Mouse (Mus musculus): ENCODE measurements around the gene Iqca.
A peak's percentile ranks its signal among the peaks of the same experiment; 100 is the strongest.

Iqca gene

DNA sequence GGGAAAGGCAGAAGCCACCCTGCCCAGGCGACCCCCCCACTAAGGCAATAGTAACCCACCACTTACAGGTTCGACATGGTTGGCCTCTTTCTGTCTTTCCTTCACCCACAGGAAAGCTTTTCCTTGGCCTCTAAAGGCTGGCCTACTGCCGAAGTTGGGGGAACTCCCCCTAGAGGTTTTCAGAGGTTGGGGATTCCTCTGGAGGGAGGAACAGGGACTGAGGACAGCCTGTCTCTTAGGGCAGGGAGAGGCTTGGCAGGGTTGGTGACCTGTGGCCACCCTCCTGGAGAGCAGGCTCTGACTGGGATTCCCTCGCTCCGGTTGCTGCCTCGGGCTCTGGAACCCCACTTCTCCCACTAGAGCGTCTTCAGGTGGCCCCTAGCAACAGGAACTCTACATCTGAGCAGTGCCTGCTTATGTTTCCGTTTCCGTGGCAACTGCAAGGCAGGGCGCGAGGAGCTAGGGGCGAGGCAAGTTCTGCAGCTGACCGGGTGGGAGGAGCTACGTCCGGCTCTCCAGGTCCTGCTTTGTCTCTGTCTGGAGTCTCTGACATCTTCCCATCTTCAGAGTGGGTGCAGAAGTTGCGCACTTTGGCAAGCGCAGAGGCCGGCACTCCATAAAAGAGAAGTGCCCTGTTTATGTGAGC lies at the start of gene Iqca:
Iqca (minus strand) TSS at position 303 of the 646 bp plus-strand sequence.
- peak; percentile 49 to 75 for DNase-seq (ENCODE audit: inconsistent age in 2 of 2, low spot score in 1 of 2)

DNA sequence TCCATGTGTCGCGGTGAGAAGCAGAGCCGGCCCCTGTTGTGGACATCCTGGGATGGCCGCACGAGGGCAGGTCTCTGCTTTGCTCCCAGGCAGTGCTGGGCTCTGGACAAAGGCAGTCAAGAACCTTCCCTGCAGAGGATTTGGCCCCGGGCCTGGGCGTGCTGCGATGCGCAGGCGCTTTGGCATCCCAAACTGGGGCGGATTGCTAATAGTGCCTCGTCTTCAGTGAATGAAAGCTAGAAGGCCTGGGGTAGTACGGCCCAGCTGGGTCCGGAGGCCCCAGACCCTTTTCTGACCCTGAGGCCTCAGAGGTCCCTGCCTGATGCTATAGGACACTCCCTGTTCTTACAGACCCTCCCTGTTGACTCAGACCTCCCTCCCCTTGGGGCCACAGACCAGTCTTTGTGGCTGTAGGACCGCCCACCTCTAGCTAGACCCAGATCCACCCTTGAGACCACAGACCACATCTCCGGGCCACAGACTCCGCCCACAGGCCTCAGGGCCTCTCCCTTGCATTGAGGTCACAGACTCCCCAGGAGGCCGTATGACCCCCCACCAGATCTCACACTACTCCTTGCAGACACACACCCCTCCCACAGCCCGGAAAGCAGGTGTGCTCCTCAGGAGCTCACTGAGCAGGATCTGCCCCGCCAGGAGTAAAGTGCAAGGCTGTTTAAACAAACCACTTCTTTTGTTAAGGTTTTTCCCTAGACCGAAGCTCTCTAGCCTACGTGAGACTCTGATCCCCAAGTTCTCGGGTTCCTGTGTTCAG lies 49.2 kb upstream of the Iqca start:
- DNase-seq (ENCODE audit: inconsistent age in 2 of 2, low spot score in 1 of 2): peak; percentile 76 to 91

DNA sequence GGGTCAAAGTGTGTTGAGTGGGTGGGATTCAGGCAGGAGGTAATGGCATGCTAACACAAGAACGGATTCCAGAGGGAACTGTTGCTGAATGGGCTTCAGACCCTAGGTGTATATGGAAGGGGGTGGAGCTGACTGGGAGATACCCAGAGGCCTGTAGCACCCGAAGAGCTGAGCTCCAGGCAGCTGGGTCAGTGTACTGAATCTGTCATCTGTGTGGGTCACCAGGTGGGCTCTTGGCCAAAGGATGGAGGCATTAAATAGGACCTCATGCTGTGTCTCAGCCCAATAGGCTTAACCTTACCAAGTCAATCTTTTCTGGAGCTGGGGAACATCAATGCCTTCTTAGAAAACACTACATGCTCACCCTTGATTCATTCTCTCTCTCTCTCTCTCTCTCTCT lies 48.5 kb upstream of the Iqca start:
- no peak for DNase-seq (ENCODE audit: inconsistent age in 2 of 2, low spot score in 1 of 2)

DNA sequence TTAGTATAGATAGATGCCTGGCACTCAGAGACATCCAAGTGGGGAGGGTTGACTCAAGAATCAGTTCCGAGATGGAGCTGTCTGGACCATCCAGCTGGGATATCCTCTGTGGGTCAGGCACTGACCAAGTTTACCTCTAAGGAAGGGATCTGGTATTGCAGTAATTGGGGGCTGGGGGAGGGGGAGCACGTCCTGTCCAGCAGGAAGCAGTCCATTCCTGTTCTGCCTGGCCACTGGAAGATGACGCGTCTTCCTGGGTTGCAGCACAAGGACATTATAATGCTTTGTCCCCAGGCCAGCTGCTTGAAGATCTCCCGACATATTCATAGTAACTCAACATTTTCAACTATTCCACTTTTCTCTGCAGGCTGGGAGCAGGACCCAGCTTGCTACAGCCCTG lies 48.0 kb upstream of the Iqca start:
- no peak for DNase-seq (ENCODE audit: inconsistent age in 2 of 2, low spot score in 1 of 2)

DNA sequence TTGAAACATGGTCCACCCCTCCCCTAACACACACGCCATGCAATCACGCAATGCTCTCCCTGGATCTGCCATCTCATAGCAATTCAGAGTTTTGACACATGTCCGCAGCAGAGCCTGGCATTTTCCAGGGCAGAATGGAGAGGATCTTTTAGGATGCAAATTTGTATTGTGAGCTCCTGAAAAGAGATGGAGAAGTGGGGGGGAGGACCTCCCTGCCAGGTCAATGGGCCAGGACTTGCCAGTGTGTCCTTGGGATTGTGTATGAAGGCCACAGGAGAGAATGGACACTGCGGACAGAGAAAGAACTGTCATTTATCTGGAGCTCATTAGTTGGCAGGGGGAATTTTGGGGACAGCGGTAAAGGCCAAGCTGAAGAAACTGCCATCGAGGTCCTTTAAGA lies 35.8 kb upstream of the Iqca start:
- no peak for DNase-seq (ENCODE audit: inconsistent age in 2 of 2, low spot score in 1 of 2)

DNA sequence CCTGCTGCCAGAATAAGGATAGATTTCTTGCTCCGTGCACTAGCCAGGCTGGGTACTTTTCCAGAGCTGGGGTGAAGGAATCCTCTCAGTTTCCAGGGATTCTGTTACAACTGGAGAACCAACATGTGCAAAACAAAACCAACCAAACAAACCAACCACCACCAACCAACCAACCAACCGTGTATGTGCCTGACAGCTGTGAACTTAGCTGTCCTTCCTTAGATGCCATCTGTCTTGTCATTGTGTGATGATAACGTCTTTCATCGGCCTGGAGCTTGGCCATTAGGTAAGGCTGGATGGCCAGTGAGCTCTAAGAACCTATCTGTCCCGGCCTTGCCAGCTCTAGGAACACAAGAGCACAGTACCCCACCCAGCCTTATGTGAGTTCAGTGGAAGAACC lies 33.7 kb upstream of the Iqca start:
- DNase-seq (ENCODE audit: inconsistent age in 2 of 2, low spot score in 1 of 2): no peak

DNA sequence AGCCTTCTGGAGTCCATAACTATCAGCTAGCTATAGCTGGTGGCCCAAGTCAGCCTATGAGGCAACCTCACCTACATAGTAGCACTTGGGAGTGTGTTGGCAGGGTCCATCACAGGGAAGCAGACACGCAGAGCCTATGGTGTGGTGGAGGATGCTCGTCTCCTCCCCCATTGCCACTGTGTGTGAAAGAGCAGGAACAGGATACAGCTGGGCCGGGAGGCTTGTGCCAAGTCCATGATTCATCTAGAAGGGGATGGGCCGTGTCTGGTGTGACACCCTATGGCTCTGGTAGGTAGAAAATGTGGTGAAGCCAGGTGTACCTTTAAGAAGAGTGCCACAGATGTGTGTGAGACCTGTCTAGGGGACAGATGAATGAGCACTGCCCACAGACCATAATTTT lies 33.0 kb upstream of the Iqca start:
- no peak for DNase-seq (ENCODE audit: inconsistent age in 2 of 2, low spot score in 1 of 2)

DNA sequence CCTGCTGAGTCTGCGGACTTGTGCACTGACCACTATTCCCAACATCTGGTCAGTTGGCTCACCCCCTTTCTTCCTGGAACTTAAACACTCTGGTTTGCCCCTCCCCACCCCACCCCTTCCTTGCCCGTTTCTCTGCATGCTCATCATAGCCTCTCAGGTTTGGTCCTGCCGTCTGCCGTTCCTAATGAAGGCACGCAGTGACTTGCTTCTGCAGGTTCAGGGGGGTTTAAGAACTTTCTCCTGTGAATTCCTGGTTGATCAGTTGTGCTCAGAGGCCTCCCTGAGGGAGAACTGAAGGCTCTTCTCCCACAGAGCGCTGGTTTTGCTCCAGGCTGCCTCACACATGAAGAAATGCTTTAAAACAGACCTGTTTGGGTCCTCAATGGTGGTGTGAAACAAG lies 30.4 kb upstream of the Iqca start:
- DNase-seq (ENCODE audit: inconsistent age in 2 of 2, low spot score in 1 of 2): no peak

DNA sequence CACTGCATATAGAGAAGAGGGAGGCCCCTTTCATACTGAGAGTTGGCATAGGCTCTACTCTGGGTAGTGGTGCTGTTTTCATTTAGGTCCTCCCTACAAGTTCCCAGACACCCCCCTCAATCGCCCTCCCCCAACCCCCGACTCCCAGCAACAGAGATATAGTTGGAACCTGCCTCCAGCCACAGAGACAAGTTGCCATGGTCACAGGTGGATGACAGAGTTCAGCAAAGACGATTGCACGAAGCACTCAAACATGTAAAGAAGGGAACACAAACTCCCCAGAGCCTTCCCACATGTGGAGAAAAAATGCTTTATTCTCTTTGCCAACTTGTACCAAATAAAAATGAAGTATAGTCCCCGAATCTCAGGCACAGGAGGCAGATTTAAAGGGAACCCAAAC lies 29.3 kb upstream of the Iqca start:
- no peak for DNase-seq (ENCODE audit: inconsistent age in 2 of 2, low spot score in 1 of 2)

DNA sequence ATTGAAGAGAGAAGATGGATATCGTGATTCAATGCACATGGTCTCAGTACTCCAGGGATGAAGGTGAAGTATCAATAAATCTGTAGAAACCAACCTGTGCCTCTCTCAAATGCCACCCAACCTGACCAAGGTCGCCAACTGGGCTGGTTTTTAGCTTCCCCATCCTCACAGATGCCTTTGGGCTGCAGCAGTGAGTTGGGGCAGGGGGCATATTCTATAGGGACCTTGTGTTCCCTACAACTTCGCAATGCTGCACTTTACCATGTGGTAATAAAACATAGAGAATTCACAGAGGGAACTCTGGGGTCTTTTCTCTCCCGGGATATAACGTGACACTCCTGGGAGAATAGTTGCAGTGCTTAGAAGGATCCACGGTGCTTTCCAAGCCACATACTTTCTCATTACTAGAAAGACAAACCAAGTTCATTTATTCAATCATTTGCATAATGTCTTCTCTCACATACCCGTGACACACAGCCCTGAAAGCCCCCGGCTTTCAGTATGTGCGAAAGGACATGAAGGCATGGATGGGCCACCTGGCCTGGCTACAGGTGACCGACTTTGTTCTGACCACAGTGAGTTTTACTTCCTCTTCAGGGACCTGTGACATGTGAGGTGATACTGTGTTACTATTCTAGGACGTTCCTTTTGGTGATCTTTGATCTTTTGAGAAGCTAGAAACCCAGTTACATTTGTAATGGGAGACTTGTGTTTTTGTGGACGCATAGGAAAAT lies 27.9 kb upstream of the Iqca start:
- no peak for DNase-seq (ENCODE audit: inconsistent age in 2 of 2, low spot score in 1 of 2)

DNA sequence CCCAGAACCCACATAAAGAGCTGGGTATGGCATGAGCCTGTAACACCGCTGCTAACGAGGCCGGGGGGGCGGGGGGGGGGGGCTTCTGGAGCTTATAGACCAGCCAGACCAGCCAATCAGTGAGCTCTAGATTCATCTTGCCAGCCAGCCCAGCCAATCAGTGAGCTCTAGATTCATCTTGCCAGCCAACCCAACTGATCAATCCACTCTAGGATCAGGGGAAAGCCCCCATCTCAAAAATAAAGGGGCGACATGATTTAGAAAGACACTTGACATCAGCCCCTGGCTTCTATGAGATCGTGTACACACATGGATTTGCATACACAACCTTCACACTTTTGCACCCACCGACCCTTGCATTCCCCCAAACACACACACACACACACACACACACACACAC lies 27.3 kb upstream of the Iqca start:
- no peak for DNase-seq (ENCODE audit: inconsistent age in 2 of 2, low spot score in 1 of 2)

DNA sequence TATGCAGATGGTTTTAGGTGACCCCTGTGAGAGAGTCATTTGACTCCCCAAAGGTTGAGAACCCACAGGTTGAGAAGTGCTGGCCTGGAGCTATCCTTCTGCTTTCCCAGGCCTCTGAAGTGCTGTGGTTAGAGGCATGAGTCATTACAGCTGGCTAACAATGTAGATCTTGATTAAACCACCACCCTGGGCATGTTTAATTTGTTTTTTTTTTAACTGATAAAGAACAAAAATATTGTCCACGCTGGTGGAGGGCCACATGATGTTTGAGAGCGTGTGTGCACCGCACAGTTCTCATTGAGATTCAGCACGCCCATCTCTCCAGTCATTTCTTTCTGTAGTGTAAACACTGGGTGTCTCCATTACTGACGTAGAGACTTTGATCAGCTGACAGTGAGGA lies 24.8 kb upstream of the Iqca start:
- DNase-seq (ENCODE audit: inconsistent age in 2 of 2, low spot score in 1 of 2): no peak

DNA sequence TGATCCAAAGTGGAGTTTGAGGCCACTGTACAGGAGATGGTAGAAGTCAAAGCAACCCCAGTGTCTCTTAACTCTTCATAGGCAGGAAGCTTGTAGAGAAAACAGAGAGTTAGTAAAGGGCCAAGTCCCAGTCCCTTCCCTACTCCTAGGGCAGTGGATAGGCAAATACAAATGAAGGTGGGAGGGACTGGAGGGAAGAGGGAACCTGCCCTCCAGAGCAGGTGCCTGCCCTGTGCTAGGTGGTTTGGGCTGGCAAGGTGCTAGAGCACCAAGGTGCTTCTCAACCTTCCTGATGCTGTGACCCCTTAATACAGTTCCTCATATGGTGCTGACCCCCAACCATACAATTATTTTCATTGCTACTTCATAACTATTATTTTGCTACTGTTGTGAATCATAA lies 24.4 kb upstream of the Iqca start:
- DNase-seq (ENCODE audit: inconsistent age in 2 of 2, low spot score in 1 of 2): no peak

DNA sequence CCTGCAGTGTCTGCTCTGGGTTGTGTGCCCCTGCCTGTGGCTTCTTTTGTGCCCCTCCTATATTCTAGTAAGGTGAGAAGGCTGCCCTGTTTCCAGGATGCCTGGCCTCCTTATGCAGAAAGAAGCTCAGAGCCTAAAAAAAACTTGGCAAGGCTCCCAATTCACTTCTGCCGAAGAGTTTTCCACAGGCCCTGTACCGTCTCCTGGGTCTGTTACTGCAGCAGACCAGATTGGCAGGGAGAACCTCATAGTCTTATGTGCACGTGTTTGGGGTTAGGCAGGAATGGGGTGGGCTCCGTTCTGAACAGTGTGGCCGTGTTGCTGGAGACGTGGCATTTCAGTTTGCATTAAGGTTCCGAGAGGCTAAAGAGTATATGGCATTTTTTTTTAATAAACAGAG lies 23.0 kb upstream of the Iqca start:
- DNase-seq (ENCODE audit: inconsistent age in 2 of 2, low spot score in 1 of 2): no peak

DNA sequence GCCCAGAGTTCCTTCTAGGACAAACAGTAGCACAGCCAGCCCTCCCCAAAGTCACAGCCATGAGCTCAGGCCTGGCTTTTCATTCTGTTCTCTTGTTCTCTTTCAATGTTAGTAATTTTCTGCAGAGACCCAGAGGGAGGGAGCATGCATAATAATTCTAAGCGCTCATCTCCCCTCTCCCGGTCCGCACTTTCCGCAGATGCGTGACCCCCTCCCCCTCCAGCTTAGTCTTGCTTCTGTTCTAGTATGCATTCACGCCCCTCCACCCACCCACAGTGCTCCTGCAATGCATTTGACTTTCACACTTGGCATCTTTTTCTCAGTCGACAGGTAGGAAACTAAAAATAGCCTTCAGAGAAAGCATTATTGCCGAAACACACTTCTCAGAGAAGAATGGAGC lies 21.1 kb upstream of the Iqca start:
- no peak for DNase-seq (ENCODE audit: inconsistent age in 2 of 2, low spot score in 1 of 2)

DNA sequence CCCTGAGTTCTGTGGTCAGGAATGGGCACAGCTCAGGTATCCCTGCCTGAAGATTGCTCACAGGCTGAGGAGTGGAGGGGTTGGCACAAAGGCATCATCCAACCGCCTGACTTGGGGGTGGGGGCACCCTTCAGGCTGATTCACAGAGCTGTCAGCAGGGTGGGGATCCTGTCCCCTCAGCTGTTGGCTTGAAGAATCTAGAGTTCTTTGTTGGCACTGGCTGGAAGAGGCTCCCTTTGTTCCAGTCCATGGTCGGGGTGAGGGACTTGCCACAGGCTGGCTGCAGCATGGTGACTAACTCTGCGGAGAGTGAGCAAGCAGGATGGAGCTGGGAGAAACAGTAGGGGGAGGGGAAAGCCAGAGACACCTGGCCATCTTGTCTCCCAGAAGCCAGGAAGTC lies 11.1 kb upstream of the Iqca start:
- no peak for DNase-seq (ENCODE audit: inconsistent age in 2 of 2, low spot score in 1 of 2)

DNA sequence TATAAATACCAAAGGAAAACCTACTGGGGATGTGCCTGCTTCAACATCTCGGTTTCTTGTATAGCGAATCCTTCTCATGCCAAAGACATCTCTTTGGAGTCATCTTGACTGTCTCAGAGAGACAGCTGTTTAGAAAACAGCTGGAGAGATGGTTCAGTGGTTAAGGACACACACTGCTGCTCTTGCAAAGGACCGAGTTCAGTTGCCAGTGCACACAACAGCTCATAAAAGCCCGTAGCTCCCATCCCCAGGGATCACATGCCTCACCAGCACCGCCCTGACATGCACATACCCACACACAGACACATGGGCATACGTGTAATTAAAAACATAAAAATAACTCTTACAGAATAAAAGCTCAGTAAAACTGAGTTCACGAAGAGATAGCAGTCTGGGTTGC lies 10.0 kb upstream of the Iqca start:
- no peak for DNase-seq (ENCODE audit: inconsistent age in 2 of 2, low spot score in 1 of 2)

DNA sequence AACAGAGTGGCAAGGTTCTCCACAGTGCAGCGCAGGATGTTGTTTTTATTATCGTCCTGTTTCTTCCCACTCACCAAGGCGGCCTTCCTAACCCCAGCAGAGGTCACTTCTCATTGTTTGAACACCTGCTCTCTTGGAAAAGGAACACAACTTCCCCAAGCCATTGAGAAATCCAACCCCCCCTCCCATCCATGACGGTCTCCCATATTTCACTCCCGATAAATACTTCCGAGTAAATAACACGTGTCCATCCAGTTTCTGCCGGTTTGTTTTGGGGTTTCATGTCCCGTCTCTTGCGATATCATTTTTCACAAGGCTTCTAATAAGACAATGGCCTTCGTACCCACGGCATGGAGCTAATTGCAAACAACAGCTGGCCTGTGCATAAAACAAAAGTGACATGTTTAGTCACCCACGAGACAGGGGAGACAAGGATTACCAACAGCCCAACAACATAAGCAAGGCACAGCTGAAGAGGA lies 9.2 kb upstream of the Iqca start:
- DNase-seq (ENCODE audit: inconsistent age in 2 of 2, low spot score in 1 of 2): no peak

DNA sequence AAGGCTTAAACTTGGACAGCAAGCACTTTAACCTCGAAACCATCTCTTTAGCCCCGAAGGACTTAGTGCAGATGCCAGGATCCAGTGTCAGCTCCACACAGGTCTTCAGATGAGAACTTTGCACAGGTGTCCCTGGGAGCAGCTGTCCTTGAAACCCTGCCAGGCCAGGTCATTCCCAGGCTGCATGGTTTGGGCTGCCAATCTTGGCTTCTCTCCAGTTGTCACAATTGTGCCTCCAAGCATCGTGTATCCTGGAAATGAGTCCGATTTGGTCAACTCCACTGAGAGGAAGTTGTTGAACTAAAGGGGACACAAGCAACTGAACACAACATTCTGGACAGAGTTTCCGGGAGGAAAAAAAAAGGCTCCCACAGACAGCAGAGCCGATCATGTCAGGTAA lies 8.4 kb upstream of the Iqca start:
- peak in 1 of 2 experiments; percentile 21 for DNase-seq (ENCODE audit: inconsistent age in 2 of 2, low spot score in 1 of 2)

DNA sequence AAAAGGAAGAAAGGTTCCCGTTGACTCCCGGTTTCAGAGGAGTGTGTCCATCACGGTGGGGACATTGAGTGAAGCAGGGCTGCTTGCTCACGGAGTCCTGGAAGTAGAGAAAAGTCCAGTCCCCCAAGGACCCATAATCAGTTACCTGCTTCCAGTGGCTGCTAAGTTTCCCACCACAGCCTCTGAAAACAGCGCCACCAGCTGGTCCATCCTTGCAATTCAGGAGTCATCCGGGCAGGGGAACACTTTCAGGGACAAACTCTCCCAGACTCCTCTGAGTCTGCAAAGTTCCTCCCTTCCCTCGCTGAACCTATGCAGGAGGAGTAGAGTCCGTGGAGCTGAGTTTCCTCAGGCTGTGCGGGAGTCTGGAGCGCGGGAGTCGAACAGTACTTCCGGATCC lies 6.7 kb upstream of the Iqca start:
- DNase-seq (ENCODE audit: inconsistent age in 2 of 2, low spot score in 1 of 2): peak in 1 of 2 experiments; percentile 33

DNA sequence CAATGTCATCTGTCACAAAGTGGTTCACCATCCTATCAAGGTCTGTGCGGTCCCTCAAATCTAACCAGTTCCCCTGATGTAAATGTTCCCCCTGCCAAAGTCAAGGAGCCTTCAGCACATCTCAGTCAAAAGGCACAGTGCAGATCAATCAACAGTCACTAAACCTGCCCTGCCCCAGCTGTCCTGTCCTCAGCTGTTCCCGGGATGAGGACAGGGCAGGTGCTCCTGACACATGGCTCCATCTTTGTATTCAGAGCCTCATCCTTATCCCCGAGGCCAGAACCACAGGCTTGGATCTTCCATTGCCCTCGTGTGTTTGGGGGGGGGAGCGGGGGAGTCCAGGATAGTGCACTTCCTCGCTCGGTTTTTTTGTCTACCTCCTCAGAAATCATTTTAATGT lies 3.4 kb upstream of the Iqca start:
- DNase-seq (ENCODE audit: inconsistent age in 2 of 2, low spot score in 1 of 2): no peak

DNA sequence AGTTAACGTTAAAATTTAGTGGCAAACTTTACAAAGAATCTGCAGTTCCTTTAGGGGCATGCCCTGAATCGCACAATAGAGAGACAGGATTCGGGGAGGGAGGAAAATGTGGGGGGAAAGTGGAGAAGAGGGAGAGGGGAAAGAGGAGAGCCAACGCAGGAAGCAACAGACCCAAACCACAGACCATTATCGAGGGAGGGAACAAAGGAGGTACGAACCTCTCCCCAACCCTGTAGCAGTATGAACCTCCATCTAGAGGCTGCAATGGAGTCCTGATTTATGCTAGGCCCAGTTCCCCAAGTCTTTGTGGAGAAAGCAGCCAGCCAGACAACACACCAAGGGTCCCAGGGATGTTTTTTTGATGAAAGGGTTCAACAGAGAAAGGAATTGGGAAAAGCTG lies 586 bp upstream of the Iqca start:
- DNase-seq (ENCODE audit: inconsistent age in 2 of 2, low spot score in 1 of 2): no peak

All from adrenal gland, adult (tissue).